Mouse (Mus musculus) gastrocnemius, postnatal 14 days (tissue): ENCODE measurements around the gene Tmeff1. TPM values are rescaled to one million over a fixed set of nuclear protein-coding genes. Genes with fewer than 3 reads are reported as not detected.

ENCODE experiments used
- DNase-seq: peaks from one replicate; pipeline ENCODE4 v3.0.0; 2021; ENCODE audit warnings: mixed read lengths
- intact Hi-C: fragments of 180-260 bp; cut with DNase I; formaldehyde crosslinking; loops from one replicate; pipeline ENCODE4 v1.15.1; 2025; ENCODE audit warnings: low total_unique reads
- total RNA-seq, 2 experiments: library from RNA; stranded (reverse); gene quantifications; 2 replicates each; pipeline ENCODE4 v1.2.3; 2021

Gene Tmeff1
- total RNA-seq, 2 experiments from 2014 or later, result 1.0 to 1.1 TPM

DNA sequence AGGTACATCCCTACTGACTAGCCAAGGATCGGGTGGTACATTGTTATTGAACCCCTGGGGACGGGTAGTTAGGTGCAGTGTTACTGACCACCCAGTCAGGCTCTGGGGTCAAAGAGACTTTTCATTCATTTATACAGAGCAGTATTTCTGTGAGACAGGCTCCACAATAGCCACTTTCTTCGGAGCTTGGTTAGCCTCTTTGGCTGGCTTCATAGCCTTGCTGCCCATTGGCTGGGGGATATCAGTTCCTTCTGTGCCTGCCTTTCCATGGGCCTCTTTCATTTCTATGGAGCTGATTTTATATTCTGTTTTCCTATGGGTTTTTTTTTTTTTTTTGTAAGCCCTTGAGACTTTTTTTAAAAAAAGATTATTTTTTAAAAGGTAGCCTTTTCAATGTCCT is 20.7 kb downstream of the Tmeff1 start:
- DNase-seq, result no peak
- intact Hi-C loops, result no loop called here

DNA sequence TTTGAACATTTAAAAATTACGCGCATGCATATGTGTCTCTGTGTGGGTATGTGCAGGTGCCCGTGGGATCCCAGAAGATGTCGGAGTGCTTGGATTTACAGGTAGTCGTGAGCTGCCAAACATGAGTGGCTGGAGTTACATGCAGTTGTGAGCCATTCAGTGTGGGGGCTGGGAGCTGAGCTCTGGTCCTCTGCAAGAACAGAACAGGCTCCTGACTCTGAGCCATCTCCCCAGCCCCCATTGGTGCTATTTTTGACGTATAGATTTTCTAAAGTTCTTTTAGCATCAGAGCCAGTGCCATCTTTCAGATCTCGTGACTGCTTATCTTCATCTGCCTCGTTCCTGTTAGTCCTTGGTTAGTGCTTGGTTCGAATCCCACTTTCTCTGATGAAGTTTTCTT is 24.5 kb downstream of the Tmeff1 start:
- no peak for DNase-seq
- intact Hi-C loops, result no loop called here

DNA sequence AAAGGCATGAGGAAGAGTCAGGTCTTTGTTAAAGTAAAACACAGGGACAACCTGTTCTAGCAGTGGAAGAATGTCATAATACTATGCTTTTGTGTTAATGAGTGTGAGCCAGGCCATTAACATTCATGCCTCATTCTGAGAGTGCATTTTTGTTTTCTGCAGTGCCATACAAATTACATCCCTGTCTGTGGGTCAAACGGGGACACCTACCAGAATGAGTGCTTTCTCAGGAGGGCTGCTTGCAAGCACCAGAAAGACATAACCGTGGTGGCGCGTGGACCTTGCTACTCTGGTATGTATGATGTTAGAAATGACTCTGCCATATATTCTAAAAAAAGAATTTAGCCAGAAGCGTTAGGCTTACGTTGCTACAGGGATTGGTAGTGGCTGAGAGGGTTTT is 25.3 kb downstream of the Tmeff1 start:
- no peak for DNase-seq
- intact Hi-C loops, result no loop called here

DNA sequence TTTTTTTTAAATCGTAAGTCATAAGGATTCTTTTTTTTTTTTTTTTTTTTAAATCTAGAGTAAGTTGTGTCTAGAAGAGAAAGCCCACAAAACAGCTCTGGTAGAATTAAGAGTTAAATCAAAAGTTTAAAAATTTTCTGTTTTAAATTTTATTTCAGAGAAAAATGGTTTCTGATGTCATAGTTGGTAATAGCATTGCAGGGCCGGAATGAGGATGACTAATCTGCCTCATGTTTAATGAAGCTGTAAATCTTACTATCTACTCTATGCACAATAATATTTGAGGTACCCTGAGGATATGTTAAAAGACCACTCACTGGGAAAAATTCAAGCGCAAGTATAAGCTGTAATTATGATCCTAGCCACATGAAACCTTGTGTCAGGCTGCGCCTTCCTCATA is 30.5 kb downstream of the Tmeff1 start:
- intact Hi-C loops, result no loop called here
- no peak for DNase-seq

DNA sequence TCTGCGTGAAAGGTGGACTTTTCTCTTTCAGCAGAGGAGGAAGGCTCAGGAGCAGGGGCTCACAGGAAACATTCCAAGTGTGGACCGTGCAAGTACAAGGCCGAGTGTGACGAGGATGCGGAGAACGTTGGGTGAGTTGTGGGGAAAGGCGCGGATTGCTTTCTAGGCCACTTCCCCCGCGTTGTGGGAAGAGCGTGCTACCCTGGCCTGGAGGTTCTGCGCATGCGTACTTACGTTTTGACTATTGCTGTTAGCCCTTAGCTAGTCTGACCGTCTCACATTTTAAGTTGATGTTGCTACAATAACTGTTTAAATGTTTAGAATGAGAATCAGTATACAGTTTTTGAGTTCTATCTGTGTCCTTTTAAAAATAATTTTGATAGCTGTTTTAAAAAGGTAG is 32.2 kb downstream of the Tmeff1 start:
- no peak for DNase-seq
- intact Hi-C loops, result no loop called here

DNA sequence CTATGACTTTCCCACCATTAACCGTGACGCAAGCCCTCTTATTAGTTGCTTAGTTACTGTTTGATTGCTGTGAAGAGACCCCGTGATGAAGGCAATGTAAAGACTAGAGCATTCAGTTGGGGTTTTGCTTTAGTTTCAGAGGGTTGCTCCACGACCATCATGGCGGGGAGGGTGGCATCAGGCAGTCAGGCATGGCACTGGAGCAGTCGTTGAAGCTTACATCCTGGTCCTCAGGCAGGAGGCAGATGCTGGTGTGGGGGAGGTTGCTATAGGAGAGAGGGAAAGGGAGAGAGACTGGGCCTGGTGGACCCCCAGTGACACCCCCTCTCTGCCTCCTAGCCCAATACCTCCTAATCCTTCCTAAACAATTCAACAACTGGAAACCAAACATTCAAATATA is 35.1 kb downstream of the Tmeff1 start:
- intact Hi-C loops, result no loop called here
- no peak for DNase-seq

DNA sequence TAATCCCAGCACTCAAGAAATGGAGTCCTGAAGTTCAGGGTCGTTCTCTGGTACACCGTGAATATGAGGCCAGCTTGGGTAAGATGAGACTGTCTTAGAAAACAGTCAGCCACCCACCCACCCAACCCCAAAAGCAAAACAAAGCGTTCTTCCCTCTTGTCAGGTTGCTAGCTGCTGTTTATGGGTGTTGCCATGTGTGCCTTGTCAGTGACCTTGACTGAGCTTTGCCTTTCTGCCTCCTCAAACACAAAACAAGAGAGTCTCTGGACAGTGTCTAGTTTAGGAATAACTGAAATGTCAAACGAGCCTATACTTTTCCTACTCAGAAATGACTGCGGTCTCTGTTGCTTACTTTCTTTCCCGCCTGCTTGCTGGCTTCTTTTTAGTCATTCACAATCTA is 37.3 kb downstream of the Tmeff1 start:
- DNase-seq, result no peak
- intact Hi-C loops, result no loop called here

DNA sequence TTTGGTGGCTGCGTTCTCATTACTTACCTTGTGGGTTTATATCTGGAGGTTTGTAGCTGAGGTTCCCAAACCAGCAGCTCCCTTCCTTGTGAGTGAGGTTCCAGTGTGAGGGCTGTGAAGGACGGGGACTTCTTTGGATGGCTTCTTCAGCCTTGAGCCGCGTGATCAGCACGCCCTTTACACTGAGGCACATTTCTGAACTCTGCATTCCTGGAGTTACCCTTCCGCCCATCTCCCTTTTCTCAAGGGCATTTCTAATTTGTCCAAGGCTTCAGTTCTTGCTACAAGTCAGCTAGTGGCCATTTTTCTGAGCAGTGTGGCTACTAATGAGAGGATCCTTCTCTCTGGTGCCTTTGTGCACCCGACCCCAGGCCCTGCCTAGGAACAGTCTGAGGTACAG is 38.0 kb downstream of the Tmeff1 start:
- DNase-seq, result no peak
- intact Hi-C loops, result no loop called here

DNA sequence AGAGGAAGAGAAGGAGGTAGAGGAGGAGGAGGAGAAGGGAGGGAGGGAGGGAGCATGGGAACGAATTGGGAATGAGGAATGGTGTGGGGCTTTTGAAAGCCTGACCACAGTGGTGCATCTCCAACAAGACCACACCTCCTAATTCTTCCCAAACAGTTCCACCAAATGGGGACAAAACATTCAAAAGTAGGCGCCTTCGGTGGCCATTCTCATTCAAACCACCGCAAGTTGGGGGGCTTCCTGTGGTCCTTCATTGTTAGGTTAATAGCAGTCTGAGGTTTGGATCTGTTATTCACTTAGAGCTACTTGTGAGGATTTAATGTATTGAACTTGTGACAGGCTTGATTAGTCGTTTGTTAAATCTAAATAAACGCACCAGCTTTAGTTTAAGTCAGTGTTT is 40.0 kb downstream of the Tmeff1 start:
- no peak for DNase-seq
- intact Hi-C loops, result no loop called here

DNA sequence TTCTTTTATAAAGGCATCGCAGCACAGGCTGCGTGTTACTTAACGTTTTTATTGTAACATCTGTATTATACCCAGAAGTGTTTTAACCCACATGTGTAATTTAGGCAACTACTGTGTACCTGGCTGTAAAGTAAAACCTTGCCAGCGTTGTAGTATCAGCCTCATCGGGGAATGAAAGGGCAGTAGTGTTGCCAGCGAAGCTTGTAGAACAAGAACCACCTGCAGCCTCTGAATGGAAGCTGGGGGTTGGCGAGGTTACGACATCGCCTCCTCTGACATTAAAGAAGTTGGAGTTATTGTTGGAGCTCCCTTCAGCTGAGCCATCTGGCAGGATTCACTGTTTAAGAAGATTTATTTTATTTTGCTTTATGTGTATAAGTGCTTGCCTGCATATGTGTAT is 40.9 kb downstream of the Tmeff1 start:
- DNase-seq, result no peak
- intact Hi-C loops, result no loop called here

DNA sequence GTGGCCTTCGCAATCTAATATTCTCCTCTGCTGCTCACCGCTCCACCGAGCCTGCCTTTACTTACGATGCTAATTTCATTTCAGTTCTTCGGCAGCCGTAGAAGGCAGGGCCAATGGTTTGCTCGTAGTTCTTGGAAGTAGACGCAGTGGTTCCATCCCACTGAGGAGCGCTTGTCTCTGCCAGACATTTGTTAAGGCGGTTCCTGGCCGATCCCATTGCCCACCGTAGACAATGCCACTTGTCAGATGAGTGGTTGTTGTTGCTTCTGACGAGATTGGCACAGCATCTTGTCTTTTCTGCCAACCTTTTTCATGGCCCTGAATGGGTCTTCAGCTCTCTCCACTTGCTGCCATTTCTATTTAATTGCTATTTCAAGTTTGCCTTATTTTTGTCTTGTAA is 44.5 kb downstream of the Tmeff1 start:
- intact Hi-C loops, result no loop called here
- DNase-seq, result no peak

DNA sequence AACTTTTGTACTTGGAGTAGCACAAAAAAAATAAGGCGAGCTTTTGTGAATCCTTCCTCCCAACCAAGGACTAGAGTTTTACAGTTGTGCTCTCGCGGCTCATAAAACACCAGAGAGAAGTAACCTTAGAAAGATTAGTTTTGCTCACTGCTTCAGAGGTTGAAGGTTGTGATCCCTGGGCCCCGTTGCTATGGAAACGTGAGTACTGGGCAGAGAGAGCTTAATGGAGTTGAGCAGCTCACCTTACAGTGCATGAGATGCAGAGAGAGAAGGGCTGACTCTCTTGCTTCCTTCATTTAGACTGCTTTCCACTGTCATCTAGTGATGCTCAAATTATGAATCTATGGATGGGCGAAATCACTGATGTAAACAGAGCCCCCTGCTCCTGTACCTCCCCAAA is 48.6 kb downstream of the Tmeff1 start:
- intact Hi-C loops, result no loop called here
- DNase-seq, result no peak

DNA sequence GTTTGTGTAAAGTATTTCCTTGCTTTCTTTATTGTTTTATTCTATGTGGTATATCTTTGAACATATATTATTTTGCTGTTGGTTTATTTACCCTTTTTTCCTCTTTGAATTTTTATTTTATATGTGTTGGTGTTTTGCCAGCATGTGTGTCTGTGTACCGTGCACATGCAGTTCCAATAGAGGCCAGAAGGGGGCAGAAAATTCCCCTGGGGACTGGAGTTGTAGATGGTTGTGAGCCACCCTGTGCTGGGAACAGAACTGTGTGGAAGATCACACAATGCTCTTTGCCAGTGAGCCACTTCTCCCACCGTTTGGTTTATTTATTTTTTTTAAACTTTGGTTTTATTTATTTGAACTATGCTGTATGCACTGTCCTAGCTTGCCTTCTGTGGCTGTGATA is 49.1 kb downstream of the Tmeff1 start:
- intact Hi-C loops, result no loop called here
- DNase-seq, result no peak

DNA sequence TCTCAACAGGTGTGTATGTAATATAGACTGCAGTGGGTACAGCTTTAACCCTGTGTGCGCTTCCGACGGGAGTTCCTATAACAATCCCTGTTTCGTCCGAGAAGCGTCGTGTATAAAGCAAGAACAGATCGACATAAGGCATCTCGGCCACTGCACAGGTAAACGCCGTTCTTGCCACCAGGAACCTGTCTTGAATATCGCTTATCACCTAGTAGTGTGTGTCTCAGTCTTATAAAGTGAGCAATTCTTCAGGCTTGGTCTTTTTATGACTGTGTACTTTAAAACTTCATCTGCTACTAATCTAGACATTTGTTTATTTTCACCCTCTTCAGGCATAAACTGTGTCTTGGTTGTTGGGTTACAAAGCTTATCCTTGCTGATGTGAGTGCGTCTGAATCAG is 51.9 kb downstream of the Tmeff1 start:
- intact Hi-C loops, result no loop called here
- DNase-seq, result no peak

DNA sequence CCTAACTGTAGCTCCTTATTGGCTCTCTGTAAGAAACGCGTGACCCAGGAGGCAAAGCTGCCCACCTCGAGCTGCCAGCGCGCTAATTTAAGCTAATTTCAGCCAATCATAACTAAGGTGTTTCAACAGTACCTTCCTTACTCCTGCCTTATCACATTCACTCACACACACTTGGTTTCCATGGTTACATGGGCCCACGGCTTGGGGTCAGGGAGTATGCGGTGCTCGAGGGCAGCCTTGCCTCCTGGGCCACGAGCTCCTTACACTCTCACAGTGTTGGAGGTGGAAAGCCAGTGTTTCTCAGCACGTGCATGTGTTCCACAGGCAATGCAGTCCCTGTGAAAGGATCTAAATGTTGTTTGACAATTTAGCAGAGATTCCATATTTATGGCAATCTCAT is 53.2 kb downstream of the Tmeff1 start:
- no peak for DNase-seq
- intact Hi-C loops, result no loop called here

DNA sequence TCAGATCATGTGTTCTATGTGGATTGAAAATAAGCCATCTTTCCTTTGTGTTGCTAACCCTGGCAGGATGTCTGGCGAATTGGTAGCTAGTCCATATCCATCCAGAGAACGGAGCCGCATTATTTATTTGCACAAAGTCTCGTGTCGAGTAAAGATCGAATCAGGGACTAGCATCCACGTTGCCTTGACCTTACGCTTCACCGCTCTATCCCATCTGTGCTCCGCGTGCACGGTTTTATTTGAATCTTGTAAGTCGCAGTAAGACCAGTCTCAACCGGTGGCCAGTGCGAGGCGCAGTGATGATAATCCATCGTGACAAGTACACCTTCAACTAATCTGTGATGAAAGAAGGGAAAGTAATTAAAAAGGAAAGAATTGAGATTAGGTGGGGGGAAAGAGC is 54.5 kb downstream of the Tmeff1 start:
- intact Hi-C loops, result no loop called here
- DNase-seq, result no peak

DNA sequence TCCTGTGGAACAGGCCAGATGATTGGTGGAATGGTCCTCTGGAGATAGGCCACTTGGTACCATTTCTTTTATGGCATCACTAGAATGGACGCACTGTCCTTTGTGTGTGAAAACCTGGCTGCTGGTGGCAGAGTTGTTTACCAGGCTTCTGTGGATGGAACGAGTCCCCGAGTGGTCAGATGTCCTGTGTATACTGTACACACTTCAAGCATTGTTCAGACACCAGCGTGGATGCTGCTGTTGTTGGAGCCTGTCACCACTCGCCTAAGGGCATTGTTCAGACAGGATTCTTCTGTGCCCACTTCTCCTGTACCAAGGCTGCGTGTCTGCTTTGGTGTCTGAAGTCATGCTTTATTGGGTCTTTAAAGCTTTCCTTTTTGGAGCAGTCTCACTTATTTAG is 58.8 kb downstream of the Tmeff1 start:
- intact Hi-C loops, result no loop called here

DNA sequence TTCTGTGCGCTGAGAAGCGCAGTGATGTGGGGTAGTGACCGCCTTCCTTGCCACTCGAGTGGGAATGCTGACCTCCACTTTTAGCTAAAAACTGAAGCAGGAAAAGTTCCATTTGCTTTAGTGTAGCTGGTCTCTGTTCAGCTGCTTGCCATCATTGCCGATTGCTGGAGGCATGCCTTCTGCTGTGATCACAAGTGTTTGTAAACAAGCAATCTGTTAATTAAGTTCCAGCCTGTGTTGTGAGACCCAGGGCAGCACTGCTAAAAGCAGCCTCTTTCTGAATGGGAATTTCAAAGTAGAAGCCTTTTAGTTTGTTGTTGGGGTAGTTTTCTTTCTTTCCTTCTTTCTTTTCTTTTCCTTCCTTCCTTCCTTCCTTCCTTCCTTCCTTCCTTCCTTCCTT is 61.2 kb downstream of the Tmeff1 start:
- intact Hi-C loops, result no loop called here
- DNase-seq, result no peak

More for the DNA sequence above, 58.8 kb downstream of the Tmeff1 start:
- no peak for DNase-seq

DNA sequence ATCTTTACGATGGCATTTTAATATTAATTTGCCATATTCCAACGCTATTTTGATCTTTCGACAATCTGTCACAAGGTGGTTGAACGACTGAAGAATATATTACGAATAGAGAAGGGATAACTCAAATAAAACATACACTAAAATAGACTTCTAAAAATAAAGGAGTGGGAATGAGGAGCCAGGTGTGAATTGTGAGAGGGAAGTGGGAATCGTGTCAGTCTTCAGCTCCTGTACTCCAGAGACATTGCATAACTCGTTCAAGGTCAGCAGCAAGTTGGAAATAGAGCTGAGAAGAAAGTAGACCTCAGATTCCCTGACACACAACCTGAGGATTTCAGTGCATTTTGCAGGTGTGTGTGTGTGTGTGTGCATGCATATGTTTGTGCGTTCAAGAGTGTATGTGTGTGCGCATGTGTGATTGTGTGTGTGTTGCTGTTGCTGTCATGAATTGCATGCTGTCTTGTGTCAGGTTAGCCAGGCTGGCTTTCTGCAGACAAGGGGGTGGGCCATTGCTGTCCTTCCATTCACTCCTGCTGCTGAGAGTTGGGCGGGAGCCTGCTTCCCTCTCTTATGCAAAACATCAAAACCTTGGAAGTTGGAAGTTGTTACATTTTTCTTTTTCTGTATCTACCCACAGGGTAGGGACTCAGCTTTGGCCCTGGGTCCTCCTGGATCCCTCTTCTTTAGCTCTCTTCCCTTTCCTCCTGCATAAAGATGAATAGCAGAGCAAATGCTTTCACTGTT is 65.8 kb downstream of the Tmeff1 start:
- intact Hi-C loops, result no loop called here

DNA sequence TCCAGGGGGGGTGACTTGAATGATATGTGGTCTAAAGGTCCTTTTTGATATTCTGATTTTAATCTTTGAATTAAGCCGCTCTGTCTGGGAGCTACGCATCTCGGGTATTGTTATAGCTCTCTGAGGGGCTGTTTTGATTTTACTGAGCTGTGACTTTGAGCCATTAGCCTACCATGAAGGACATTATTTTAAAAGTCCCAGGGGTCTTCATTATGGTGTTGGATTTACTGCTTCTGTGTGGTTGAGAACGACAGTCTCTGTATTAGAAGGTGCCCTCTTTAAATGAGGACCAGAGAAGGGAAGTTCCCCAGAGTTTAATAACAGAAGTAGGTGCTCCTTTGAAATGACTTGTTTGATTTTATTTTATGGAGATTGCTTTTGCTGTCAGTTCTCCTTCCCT is 69.1 kb downstream of the Tmeff1 start:
- intact Hi-C loops, result no loop called here

More for the DNA sequence above, 65.8 kb downstream of the Tmeff1 start:
- DNase-seq, result no peak

DNA sequence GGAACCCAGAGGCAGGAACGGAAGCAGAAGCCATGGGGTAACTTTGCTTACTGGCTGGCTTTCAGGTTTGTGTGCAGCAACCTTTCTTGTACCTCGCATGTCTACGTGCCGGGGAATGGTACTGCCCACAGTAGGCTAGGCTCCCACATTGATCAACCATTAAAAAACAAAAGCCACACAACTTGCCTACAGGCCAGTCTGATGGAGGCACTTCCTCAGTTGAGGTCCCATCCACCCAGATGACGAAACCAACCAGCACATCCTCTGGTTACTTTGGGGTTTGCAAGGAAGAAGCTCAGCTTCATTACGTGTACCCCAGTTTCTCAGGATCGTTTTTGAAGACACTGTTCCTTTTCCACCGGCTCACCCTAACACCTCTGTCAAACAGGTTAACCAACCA is 71.6 kb downstream of the Tmeff1 start:
- intact Hi-C loops, result no loop called here
- DNase-seq, result no peak

More for the DNA sequence above, 69.1 kb downstream of the Tmeff1 start:
- no peak for DNase-seq

DNA sequence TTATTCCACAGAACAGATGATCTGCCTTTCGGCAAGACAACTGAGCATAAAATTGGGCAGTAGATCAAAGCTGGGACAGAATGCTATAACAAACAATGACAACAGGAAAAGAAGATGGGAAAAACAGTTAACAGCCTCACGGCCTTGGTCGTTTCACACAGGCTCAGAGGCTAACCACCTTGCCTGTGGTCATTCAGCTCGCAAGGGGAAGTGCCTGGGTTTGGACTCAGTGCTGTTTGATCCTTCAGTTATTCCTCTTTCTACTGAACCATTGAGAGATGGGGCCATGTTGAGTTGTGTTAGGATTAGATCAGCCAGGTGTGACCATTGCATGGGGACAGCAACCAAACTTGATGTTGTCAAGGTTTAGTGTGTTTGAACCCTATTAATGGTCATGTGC is 75.2 kb downstream of the Tmeff1 start:
- DNase-seq, result no peak
- intact Hi-C loops, result no loop called here
